Comparison of ENCODE assay signal across 20 mouse cellular contexts in the genomic region with DNA sequence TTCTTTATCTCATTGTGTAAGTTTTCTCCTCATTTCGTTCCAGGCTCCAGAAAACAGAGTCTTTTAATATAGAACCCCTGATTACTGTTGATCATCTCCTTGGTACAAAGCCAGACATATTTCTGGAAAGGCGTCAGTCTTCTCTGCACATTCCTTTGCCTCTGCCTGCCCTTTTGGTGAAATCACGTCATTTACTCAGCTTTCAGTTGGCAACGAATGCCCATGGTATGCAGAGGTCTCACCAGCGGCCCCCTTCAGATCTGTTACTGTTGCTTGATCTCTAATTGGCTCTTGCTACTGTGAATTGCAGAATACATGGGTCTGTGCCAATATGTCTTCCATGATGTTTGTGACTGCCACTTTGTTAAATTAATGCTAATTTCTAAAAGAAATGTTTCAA.
DNase-seq lines count a peak whose midpoint lies in the region; ATAC-seq and TF ChIP-seq lines count a peak whose summit lies in the region.
"Had no signal": no experiment of that assay in that cellular context is flagged by ENCODE, and none has a peak within 500 bp of the region (broad histone marks: within the 10 kb centered on the region; RNA-seq: fewer than 3 reads in every experiment).

No protein-coding gene starts in this region.

- H3K27me3 ChIP-seq in forebrain, embryonic 14.5 days (replicated peaks; ENCODE audit: control insufficient read depth, insufficient read depth, low read length) = no peaks in the 10 kb centered on the region
- H3K27me3 ChIP-seq in forebrain, embryonic 10.5 days (ENCODE audit: poor library complexity, severe bottlenecking) = no peaks in the 10 kb centered on the region
- no peaks in the 10 kb centered on the region for H3K27me3 ChIP-seq in lung, embryonic 16.5 days (ENCODE audit: control insufficient read depth, insufficient read depth, low read depth, low read length)
- no peaks in the 10 kb centered on the region for H3K27me3 ChIP-seq in Patski
- no peaks in the 10 kb centered on the region for H3K27me3 ChIP-seq in forebrain, postnatal 0 days (ENCODE audit: insufficient read depth, low read length)
- H3K27me3 ChIP-seq: CH12.LX; embryonic facial prominence, embryonic 13.5 days; heart, embryonic 15.5 days; hindbrain, embryonic 13.5 days had no signal

- no peak for TF ChIP-seq CTCF in Patski (IDR thresholded peaks at IDR 0.05)
- no peak for TF ChIP-seq CTCF in forebrain, postnatal 0 days (IDR thresholded peaks at IDR 0.05; ENCODE audit: low read depth)

- no peak overlapping the region for H3K4me2 ChIP-seq in forebrain, embryonic 14.5 days (ENCODE audit: low read length)
- no peak overlapping the region for H3K4me2 ChIP-seq in lung, embryonic 16.5 days (ENCODE audit: low read depth, low read length)
- no peak overlapping the region for H3K4me2 ChIP-seq in forebrain, postnatal 0 days (ENCODE audit: low read depth)
- H3K4me2 ChIP-seq: embryonic facial prominence, embryonic 13.5 days; heart, embryonic 11.5 days; heart, embryonic 15.5 days; hindbrain, embryonic 13.5 days had no signal

- POLR2A ChIA-PET in Patski (lab: Charles Lee) = interaction anchor here (0.7 to 1.4 kb wide), 2 partner anchors 258 to 279 kb away, joined by 3 read pairs; no protein-coding TSS in a partner anchor

- peak; percentile 64 for DNase-seq in forebrain, embryonic 14.5 days (ENCODE audit: low spot score)
- no peak for DNase-seq in forebrain, embryonic 10.5 days (ENCODE audit: extremely low spot score, low spot score)
- DNase-seq in lung, postnatal 14 days = no peak
- peak; percentile 59 for DNase-seq in Patski (ENCODE audit: low read depth, low spot score)
- no peak for DNase-seq in forebrain, postnatal 0 days
- no peak for DNase-seq in left cerebral cortex, adult 11 months (ENCODE audit: low spot score)
- DNase-seq: adrenal gland, postnatal 10 days; cerebellum, adult 11-12 months; cerebellum, adult 9-10 months; cerebellum, postnatal 25 days; gastrocnemius, postnatal 14 days; heart, adult 2 months; heart, postnatal 14 days had no signal

- H3K27ac ChIP-seq in forebrain, embryonic 14.5 days (ENCODE audit: low read depth, low read length) = no peak overlapping the region
- H3K27ac ChIP-seq in forebrain, embryonic 10.5 days = no peak overlapping the region
- H3K27ac ChIP-seq in lung, embryonic 16.5 days (ENCODE audit: low read length) = no peak overlapping the region
- no peak overlapping the region for H3K27ac ChIP-seq in forebrain, postnatal 0 days (ENCODE audit: low read depth, low read length)
- H3K27ac ChIP-seq: embryonic facial prominence, embryonic 13.5 days; heart, adult 2 months; heart, embryonic 15.5 days; hindbrain, embryonic 13.5 days; hindbrain, postnatal 0 days had no signal

- CTCF ChIA-PET in Patski (lab: Charles Lee) = interaction anchor here (1.0 to 1.2 kb wide), 2 partner anchors 12 to 21 kb away, joined by 3 read pairs; no protein-coding TSS in a partner anchor

- in situ Hi-C loops in Patski (cut with MboI; ENCODE audit: low pct_unique_long_range_greater_than_20kb) = no loop called here

- 37% methylated on average over 5 of the region's 5 CpGs for WGBS in forebrain, embryonic 14.5 days
- WGBS in forebrain, embryonic 10.5 days = 89% methylated on average over 5 of the region's 5 CpGs
- 37% methylated on average over 5 of the region's 5 CpGs for WGBS in lung, embryonic 16.5 days
- WGBS in forebrain, postnatal 0 days = 24% methylated on average over 5 of the region's 5 CpGs

- H3K4me1 ChIP-seq in forebrain, embryonic 14.5 days (ENCODE audit: control insufficient read depth, insufficient read depth, low read length) = no peaks in the 10 kb centered on the region
- H3K4me1 ChIP-seq in forebrain, embryonic 10.5 days = no peaks in the 10 kb centered on the region
- H3K4me1 ChIP-seq in lung, embryonic 16.5 days (replicated peaks; ENCODE audit: control insufficient read depth, insufficient read depth, low read length) = peaks cover 5% of the 10 kb centered on the region; the same call in 1 of the 2 replicates
- no peaks in the 10 kb centered on the region for H3K4me1 ChIP-seq in forebrain, postnatal 0 days (ENCODE audit: insufficient read depth)
- H3K4me1 ChIP-seq: embryonic facial prominence, embryonic 13.5 days; heart, embryonic 15.5 days; hindbrain, embryonic 13.5 days had no signal

- ATAC-seq in forebrain, embryonic 14.5 days = peak; percentile 77
- peak; percentile 79 for ATAC-seq in lung, embryonic 16.5 days (ENCODE audit: low read depth)
- ATAC-seq in Patski = peak; percentile 93
- ATAC-seq in forebrain, postnatal 0 days = peak; percentile 18; the same call in 1 of the 2 replicates
- ATAC-seq: hindbrain, postnatal 0 days had no signal

- no peaks in the 10 kb centered on the region for H3K36me3 ChIP-seq in forebrain, embryonic 14.5 days (ENCODE audit: control insufficient read depth, insufficient read depth, low read length)
- H3K36me3 ChIP-seq in forebrain, embryonic 10.5 days (replicated peaks) = no peaks in the 10 kb centered on the region
- no peaks in the 10 kb centered on the region for H3K36me3 ChIP-seq in lung, embryonic 16.5 days (ENCODE audit: control insufficient read depth, insufficient read depth, low read length)
- no peaks in the 10 kb centered on the region for H3K36me3 ChIP-seq in forebrain, postnatal 0 days (ENCODE audit: insufficient read depth)
- H3K36me3 ChIP-seq: embryonic facial prominence, embryonic 13.5 days; heart, embryonic 15.5 days; hindbrain, embryonic 13.5 days had no signal

- no peaks in the 10 kb centered on the region for H3K9me3 ChIP-seq in forebrain, embryonic 14.5 days (replicated peaks; ENCODE audit: control insufficient read depth, low read length)
- no peaks in the 10 kb centered on the region for H3K9me3 ChIP-seq in forebrain, embryonic 10.5 days
- no peaks in the 10 kb centered on the region for H3K9me3 ChIP-seq in lung, embryonic 16.5 days (ENCODE audit: control insufficient read depth, low read length)
- no peaks in the 10 kb centered on the region for H3K9me3 ChIP-seq in forebrain, postnatal 0 days (ENCODE audit: low read length)
- H3K9me3 ChIP-seq: embryonic facial prominence, embryonic 13.5 days; heart, embryonic 15.5 days; hindbrain, embryonic 13.5 days had no signal

- H3K4me3 ChIP-seq in forebrain, embryonic 14.5 days (ENCODE audit: low read depth, low read length) = no peak overlapping the region
- no peak overlapping the region for H3K4me3 ChIP-seq in forebrain, embryonic 10.5 days
- no peak overlapping the region for H3K4me3 ChIP-seq in lung, embryonic 16.5 days (ENCODE audit: low read length)
- no peak overlapping the region for H3K4me3 ChIP-seq in forebrain, postnatal 0 days (ENCODE audit: low read depth, low read length)
- H3K4me3 ChIP-seq: embryonic facial prominence, embryonic 13.5 days; heart, adult 2 months; heart, embryonic 15.5 days; hindbrain, embryonic 13.5 days had no signal

- no peak overlapping the region for H3K9ac ChIP-seq in forebrain, embryonic 14.5 days (ENCODE audit: low read length)
- H3K9ac ChIP-seq in lung, embryonic 16.5 days (ENCODE audit: low read length) = no peak overlapping the region
- no peak overlapping the region for H3K9ac ChIP-seq in forebrain, postnatal 0 days
- H3K9ac ChIP-seq: embryonic facial prominence, embryonic 13.5 days; heart, embryonic 15.5 days; hindbrain, embryonic 13.5 days had no signal

Comparison
In these comparisons a context has a peak if more than half of its experiments do, and no peak if none do; other contexts are left out.
1. DNase-seq: peak in forebrain, embryonic 14.5 days (single experiment) and Patski (single experiment); none in forebrain, embryonic 10.5 days (single experiment), lung, postnatal 14 days (single experiment), forebrain, postnatal 0 days (single experiment) and left cerebral cortex, adult 11 months (single experiment).
2. ATAC-seq: peak in every context shown above with its lines; median percentile 93 in Patski; 79 in lung, embryonic 16.5 days; 77 in forebrain, embryonic 14.5 days; 18 in forebrain, postnatal 0 days.